Mouse (Mus musculus) stomach, postnatal 0 days (tissue): Measurements from ENCODE around the gene Gzmm.

Source experiments
- CTCF ChIP-seq: IDR thresholded peaks from 2 replicates; pipeline ENCODE4 v1.5.1; 2016; ENCODE audit warnings: antibody characterized with exemption, low read depth, mild to moderate bottlenecking, moderate library complexity
- EP300 ChIP-seq: optimal IDR thresholded peaks from 2 replicates; pipeline ENCODE3; 2016; ENCODE audit warnings: antibody characterized with exemption

DNA sequence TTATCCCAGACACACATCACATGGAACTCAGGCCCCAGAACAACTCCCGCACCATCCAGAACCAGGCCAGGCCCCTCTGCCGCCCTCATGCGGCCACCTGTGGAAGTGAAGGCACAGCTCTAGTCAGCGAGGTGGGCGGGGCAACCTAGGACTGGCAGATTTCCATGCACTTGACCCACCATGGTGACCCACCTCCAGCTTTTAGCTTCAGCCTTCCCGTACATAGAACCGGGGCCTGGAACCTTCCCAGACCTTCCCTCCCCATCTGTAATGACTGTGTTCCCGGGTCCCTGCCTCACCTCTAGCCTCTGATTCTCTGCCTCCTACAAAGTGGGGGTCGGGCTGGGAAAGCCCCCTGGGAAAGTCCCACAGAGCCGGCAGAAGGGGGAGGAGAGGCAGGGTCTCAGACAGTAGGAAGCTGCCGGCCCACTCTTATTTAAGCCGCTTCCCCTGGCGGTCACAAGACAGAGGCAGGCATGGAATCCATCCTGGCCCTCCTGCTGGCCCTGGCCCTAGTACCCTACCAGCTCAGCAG is 24.6 kb upstream of the Gzmm start, which contains the start of gene Madcam1:
- peak; percentile 93 for TF ChIP-seq CTCF
- TF ChIP-seq EP300, result no peak
